Comparison of ENCODE assay signal across 24 mouse cellular contexts in the genomic region with DNA sequence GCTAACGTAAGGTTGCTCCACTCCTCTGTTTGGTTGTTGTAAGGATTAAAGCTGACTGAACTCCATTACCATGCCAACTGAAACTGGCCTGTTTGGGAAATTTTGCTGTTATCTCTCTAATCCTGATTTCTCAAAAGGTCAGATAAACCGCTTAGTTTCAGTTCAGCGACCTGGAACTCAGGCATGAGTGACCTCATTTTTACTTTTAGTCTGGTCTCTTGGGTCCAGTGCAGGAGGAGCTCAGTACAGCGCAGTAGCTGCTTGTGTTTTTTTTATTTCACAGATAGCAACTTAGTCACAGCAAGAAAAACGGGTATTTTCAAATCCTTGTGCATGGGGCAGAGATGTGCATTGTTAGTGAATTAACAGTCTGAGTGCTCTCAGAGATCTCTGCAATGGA. TPM values are rescaled to one million over a fixed set of nuclear protein-coding genes. Genes with fewer than 3 reads are reported as not detected.
DNase-seq lines count a peak whose midpoint lies in the region; ATAC-seq and TF ChIP-seq lines count a peak whose summit lies in the region.
"Had no signal": no experiment of that assay in that cellular context is flagged by ENCODE, and none has a peak within 500 bp of the region (broad histone marks: within the 10 kb centered on the region; RNA-seq: fewer than 3 reads in every experiment).

No protein-coding gene starts in this region.

- TF ChIP-seq RAD21 in CH12.LX (IDR thresholded peaks at IDR 0.05; ENCODE audit: low read depth, low read length) = no peak

- peaks cover 3% of the 10 kb centered on the region; the same call in 1 of the 2 replicates for H3K4me1 ChIP-seq in liver, adult 2 months (ENCODE audit: control insufficient read depth, insufficient read depth, low read length)
- H3K4me1 ChIP-seq in liver, embryonic 12.5 days = no peaks in the 10 kb centered on the region
- peaks cover 0 to 8% of the 10 kb centered on the region in 2 experiments; a peak in 2 of 4 replicates for H3K4me1 ChIP-seq in CH12.LX (ENCODE audit: control insufficient read depth in 1 of 2, insufficient read depth in 2 of 2)
- H3K4me1 ChIP-seq: embryonic facial prominence, embryonic 15.5 days had no signal

- no peaks in the 10 kb centered on the region for H3K9me3 ChIP-seq in liver, embryonic 12.5 days (replicated peaks)
- H3K9me3 ChIP-seq in CH12.LX (replicated peaks; ENCODE audit: low read length) = no peaks in the 10 kb centered on the region
- H3K9me3 ChIP-seq: embryonic facial prominence, embryonic 15.5 days; forebrain, embryonic 10.5 days; heart, embryonic 10.5 days; hindbrain, embryonic 12.5 days had no signal

- ATAC-seq in liver, embryonic 12.5 days = no peak
- ATAC-seq: CD4-positive, CD25-positive, alpha-beta regulatory T cell, adult 4 months; forebrain, embryonic 14.5 days; hindbrain, embryonic 16.5 days had no signal

- in situ Hi-C loops in CH12.LX (cut with MboI; ENCODE audit: low pct_ligation_motif_present, low pct_unique_long_range_greater_than_20kb, low sequenced_read_pairs) = no loop called here

- peak; percentile 50 for DNase-seq in adrenal gland, adult 2 months
- DNase-seq in adrenal gland, postnatal 36 days = no peak
- peak; percentile 92 for DNase-seq in liver, adult 2 months (ENCODE audit: extremely low read depth, low read depth, low spot score)
- DNase-seq in CH12.LX (ENCODE audit: extremely low read depth) = peak; percentile 9
- peak; percentile 45 for DNase-seq in retina, embryonic 14.5 days (ENCODE audit: low spot score)
- no peak for DNase-seq in embryo, embryonic 9.5 days (ENCODE audit: extremely low spot score)
- DNase-seq: adrenal gland, adult 8-10 months; B cell, adult 2 months; cerebellum, adult 18-20 months; cerebellum, adult 9-11 months; cerebellum, postnatal 36 days; gastrocnemius, adult 2 months; gastrocnemius, postnatal 25 days; heart, postnatal 10 days; heart, postnatal 4 days had no signal

- no peaks in the 10 kb centered on the region for H3K79me2 ChIP-seq in liver, adult 2 months (ENCODE audit: control insufficient read depth, insufficient read depth, low read length)
- H3K79me2 ChIP-seq in CH12.LX (replicated peaks; ENCODE audit: control insufficient read depth, extremely low read depth, insufficient read depth, poor library complexity, severe bottlenecking) = no peaks in the 10 kb centered on the region

- no peak overlapping the region for H3K9ac ChIP-seq in liver, adult 2 months (ENCODE audit: low read depth, low read length)
- H3K9ac ChIP-seq in liver, embryonic 12.5 days = no peak overlapping the region
- H3K9ac ChIP-seq in CH12.LX (ENCODE audit: insufficient read depth, low read depth) = no peak overlapping the region
- H3K9ac ChIP-seq: embryonic facial prominence, embryonic 15.5 days; hindbrain, embryonic 12.5 days had no signal

- H3K36me3 ChIP-seq in liver, adult 2 months (ENCODE audit: control insufficient read depth, insufficient read depth, low read length) = no peaks in the 10 kb centered on the region
- H3K36me3 ChIP-seq in liver, embryonic 12.5 days = no peaks in the 10 kb centered on the region
- H3K36me3 ChIP-seq in CH12.LX (replicated peaks in 1 of 2; ENCODE audit: control insufficient read depth in 1 of 2, insufficient read depth in 1 of 2, low read length in 1 of 2) = no peaks in the 10 kb centered on the region
- H3K36me3 ChIP-seq: embryonic facial prominence, embryonic 15.5 days; forebrain, embryonic 10.5 days; heart, embryonic 10.5 days; hindbrain, embryonic 12.5 days had no signal

- H3K4me3 ChIP-seq in liver, adult 2 months (ENCODE audit: insufficient read depth, low read depth, low read length) = no peak overlapping the region
- H3K4me3 ChIP-seq in liver, embryonic 12.5 days = no peak overlapping the region
- H3K4me3 ChIP-seq in CH12.LX (replicated peaks in 1 of 3; ENCODE audit: low read depth in 2 of 3, low read length in 2 of 3, poor library complexity in 1 of 3) = no peak overlapping the region
- H3K4me3 ChIP-seq: embryonic facial prominence, embryonic 15.5 days; erythroblast, embryonic 14.5 days; forebrain, embryonic 10.5 days; gastrocnemius, adult 2 months; heart, embryonic 10.5 days; hindbrain, embryonic 12.5 days had no signal

- H3K27me3 ChIP-seq in liver, adult 2 months (ENCODE audit: control insufficient read depth, insufficient read depth, low read length) = no peaks in the 10 kb centered on the region
- H3K27me3 ChIP-seq in liver, embryonic 12.5 days (replicated peaks) = no peaks in the 10 kb centered on the region
- H3K27me3 ChIP-seq in CH12.LX (replicated peaks) = no peaks in the 10 kb centered on the region
- H3K27me3 ChIP-seq: embryonic facial prominence, embryonic 15.5 days; hindbrain, embryonic 12.5 days had no signal

- H3K27ac ChIP-seq in liver, adult 2 months (replicated peaks; ENCODE audit: insufficient read depth, low read depth, low read length) = no peak overlapping the region
- no peak overlapping the region for H3K27ac ChIP-seq in liver, embryonic 12.5 days
- no peak overlapping the region for H3K27ac ChIP-seq in CH12.LX (ENCODE audit: insufficient read depth, low read depth)
- H3K27ac ChIP-seq: embryonic facial prominence, embryonic 15.5 days; forebrain, embryonic 10.5 days; gastrocnemius, adult 2 months; heart, embryonic 10.5 days; hindbrain, embryonic 12.5 days had no signal

- dilution Hi-C loops in CH12.LX (cut with MboI; ENCODE audit: extremely low pct_ligation_motif_present, extremely low pct_unique_long_range_greater_than_20kb, low sequenced_read_pairs) = no loop called here

- H3K4me2 ChIP-seq in liver, embryonic 12.5 days = no peak overlapping the region
- H3K4me2 ChIP-seq in CH12.LX (ENCODE audit: insufficient read depth, low read depth, poor library complexity, severe bottlenecking) = no peak overlapping the region
- H3K4me2 ChIP-seq: embryonic facial prominence, embryonic 15.5 days; hindbrain, embryonic 12.5 days had no signal

- TF ChIP-seq CTCF in liver, adult 2 months (IDR thresholded peaks at IDR 0.05; ENCODE audit: low read depth, low read length) = no peak
- TF ChIP-seq CTCF in CH12.LX (conservative IDR thresholded peaks at IDR 0.05 in 1 of 2, IDR thresholded peaks at IDR 0.05 in 1 of 2; ENCODE audit: low read depth in 2 of 2, low read length in 2 of 2) = no peak

- no peak for TF ChIP-seq POLR2A in liver, adult 2 months (IDR thresholded peaks at IDR 0.05; ENCODE audit: extremely low read depth, insufficient read depth, low read length)
- TF ChIP-seq POLR2A in CH12.LX (IDR thresholded peaks at IDR 0.05; ENCODE audit: low read depth, low read length) = no peak

- no peak for TF ChIP-seq EP300 in CH12.LX (IDR thresholded peaks at IDR 0.05; ENCODE audit: low read length)

- 19% methylated on average over 5 of the region's 5 CpGs for WGBS in liver, adult 2 months
- 54% methylated on average over 5 of the region's 5 CpGs for WGBS in liver, embryonic 12.5 days (ENCODE audit: insufficient replicate concordance)

TF ChIP-seq in CH12.LX, 34 proteins besides CTCF, POLR2A, EP300 and RAD21:
- TF ChIP-seq SMC3 (IDR thresholded peaks at IDR 0.05; ENCODE audit: low read depth, low read length) (no peak), TBP (conservative IDR thresholded peaks at IDR 0.05; ENCODE audit: low read depth, low read length) (no peak), IRF4 (IDR thresholded peaks at IDR 0.05; ENCODE audit: low read depth, low read length) (no peak), MAFK (IDR thresholded peaks at IDR 0.05; ENCODE audit: insufficient replicate concordance, low read length) (no peak), JUND (conservative IDR thresholded peaks at IDR 0.05; ENCODE audit: low read depth, low read length) (no peak), NELFE (IDR thresholded peaks at IDR 0.05; ENCODE audit: low read depth, low read length) (no peak), ZKSCAN1 (IDR thresholded peaks at IDR 0.05; ENCODE audit: borderline replicate concordance, low read depth, low read length) (no peak), HCFC1 (IDR thresholded peaks at IDR 0.05; ENCODE audit: low read depth, low read length) (no peak), JUN (IDR thresholded peaks at IDR 0.05; ENCODE audit: insufficient read depth, low read depth, low read length) (no peak), MAZ (IDR thresholded peaks at IDR 0.05; ENCODE audit: low read depth, low read length) (no peak), CHD2 (IDR thresholded peaks at IDR 0.05; ENCODE audit: low read length) (no peak), USF1 (IDR thresholded peaks at IDR 0.05; ENCODE audit: low read depth, low read length) (no peak), MYC (IDR thresholded peaks at IDR 0.05; ENCODE audit: low read depth, low read length) (no peak), NRF1 (IDR thresholded peaks at IDR 0.05; ENCODE audit: low read depth, low read length) (no peak), GABPA (IDR thresholded peaks at IDR 0.05; ENCODE audit: insufficient replicate concordance, low read depth, low read length) (no peak), ETS1 (conservative IDR thresholded peaks at IDR 0.05; ENCODE audit: low read depth, low read length) (no peak), PAX5 (IDR thresholded peaks at IDR 0.05; ENCODE audit: low read length) (no peak), ZNF384 (IDR thresholded peaks at IDR 0.05; ENCODE audit: low read depth, low read length) (no peak)

RNA-seq across cellular contexts. Expression of a gene that starts 31.9 kb away (rescaled TPM):
- total RNA-seq in adrenal gland, adult 2 months (2021) = 10 to 100 TPM; 44.5 to 62.9 TPM
- polyA plus RNA-seq in adrenal gland, adult 2 months (2012; rRNA removed) = 32.9 and 37.0 TPM in 2 replicates
- 10 to 100 TPM; 63.2 to 68.9 TPM for total RNA-seq in adrenal gland, postnatal 36 days (2021)
- total RNA-seq in liver, adult 2 months (2014; rRNA removed) = 17.9 and 25.4 TPM in 2 replicates
- polyA plus RNA-seq in liver, adult 2 months (2012; rRNA removed) = 5.8 and 10.6 TPM in 2 replicates
- polyA plus RNA-seq in liver, embryonic 12.5 days (2016; fragmentation: Nextera tagmentation; extraction: Ambion mirVana) = 5.2 and 5.6 TPM in 2 replicates
- total RNA-seq in CH12.LX (2012; rRNA removed) = 1.8 and 3.9 TPM in 2 replicates
- total RNA-seq in CH12.LX (2014; rRNA removed) = 4.1 and 4.3 TPM in 2 replicates
- polyA plus RNA-seq in CH12.LX (2012; ENCODE audit: insufficient read length, low read depth) = 17.4 and 17.5 TPM in 2 replicates

Comparison
In these comparisons a context has a peak if more than half of its experiments do, and no peak if none do; other contexts are left out.
1. DNase-seq: peak in adrenal gland, adult 2 months (single experiment), liver, adult 2 months (single experiment), CH12.LX (single experiment) and retina, embryonic 14.5 days (single experiment); none in adrenal gland, postnatal 36 days (0 of 2) and embryo, embryonic 9.5 days (single experiment).